Mouse (Mus musculus) hindbrain, postnatal 0 days (tissue): ENCODE results near the gene Krtap9-5. TPM values are rescaled to one million over a fixed set of nuclear protein-coding genes. Genes with fewer than 3 reads are reported as not detected.
A peak's percentile ranks its signal among the peaks of the same experiment; 100 is the strongest.

Source experiments
- ATAC-seq: fragments of 200-750 bp; cut with Nextera tagmentation; 2 replicates; pipeline ENCODE4 v1.8.0; 2017; ENCODE audit warnings: mild to moderate bottlenecking, moderate TSS enrichment, moderate library complexity
- DNase-seq: peaks from one replicate; pipeline ENCODE4 v3.0.0-alpha.2; 2015; ENCODE audit warnings: low spot score
- H3K27ac ChIP-seq: fragments of 300-500 bp; sonication (generic); 2 replicates; pipeline ENCODE4 v1.5.1; 2014; ENCODE audit warnings: mild to moderate bottlenecking
- H3K27me3 ChIP-seq: fragments of 300-500 bp; sonication (generic); 2 replicates; pipeline ENCODE4 v1.6.1; 2014; ENCODE audit warnings: low read length, mixed read lengths; ENCODE audit not compliant: insufficient read depth
- H3K36me3 ChIP-seq: fragments of 300-500 bp; sonication (generic); 2 replicates; pipeline ENCODE4 v1.6.1; 2014; ENCODE audit warnings: low read length, mixed read lengths; ENCODE audit not compliant: insufficient read depth
- H3K4me1 ChIP-seq: fragments of 300-500 bp; sonication (generic); 2 replicates; pipeline ENCODE4 v1.6.1; 2014; ENCODE audit warnings: antibody characterized with exemption, low read length, mixed read lengths; ENCODE audit not compliant: insufficient read depth
- H3K4me2 ChIP-seq: fragments of 300-500 bp; sonication (generic); 2 replicates; pipeline ENCODE4 v1.6.1; 2014; ENCODE audit warnings: low read depth, mild to moderate bottlenecking, low read length, moderate library complexity, mixed read lengths
- H3K4me3 ChIP-seq: fragments of 300-500 bp; sonication (generic); 2 replicates; pipeline ENCODE4 v1.5.1; 2014; ENCODE audit warnings: low read length
- H3K9ac ChIP-seq: fragments of 300-500 bp; sonication (generic); replicated peaks from 2 replicates; pipeline ENCODE4 v1.6.1; 2014; ENCODE audit warnings: mild to moderate bottlenecking, low read length, moderate library complexity, mixed read lengths
- H3K9me3 ChIP-seq: fragments of 300-500 bp; sonication (generic); 2 replicates; pipeline ENCODE4 v1.6.1; 2016; ENCODE audit warnings: low read length, mixed read lengths
- CTCF ChIP-seq: IDR thresholded peaks from 2 replicates; pipeline ENCODE4 v1.5.1; 2016; ENCODE audit warnings: antibody characterized with exemption, control low read depth, low read depth
- WGBS: fragments of 180-500 bp; shearing (Covaris S2); extraction: QIAGEN DNeasy Blood & Tissue Kit; methylation state at CpG from one replicate; pipeline ENCODE4 v1.1.7; 2014; 5-methylcytosine and 5-hydroxymethylcytosine counted together
- polyA plus RNA-seq: library from polyadenylated mRNA; unstranded; fragments of >200 nt; fragmentation: Nextera tagmentation; extraction: Ambion mirVana; gene quantifications from 2 replicates; pipeline ENCODE4 v1.2.1, GENCODE M21; 2015
- total RNA-seq: library from RNA; depleted of rRNA; stranded (reverse); fragments of >200 nt; gene quantifications from 2 replicates; pipeline ENCODE4 v1.2.3, GENCODE M21; 2014; rRNA removed

Krtap9-5 gene
- total and polyA plus RNA-seq, 2 experiments from 2014 or later, result not detected

DNA sequence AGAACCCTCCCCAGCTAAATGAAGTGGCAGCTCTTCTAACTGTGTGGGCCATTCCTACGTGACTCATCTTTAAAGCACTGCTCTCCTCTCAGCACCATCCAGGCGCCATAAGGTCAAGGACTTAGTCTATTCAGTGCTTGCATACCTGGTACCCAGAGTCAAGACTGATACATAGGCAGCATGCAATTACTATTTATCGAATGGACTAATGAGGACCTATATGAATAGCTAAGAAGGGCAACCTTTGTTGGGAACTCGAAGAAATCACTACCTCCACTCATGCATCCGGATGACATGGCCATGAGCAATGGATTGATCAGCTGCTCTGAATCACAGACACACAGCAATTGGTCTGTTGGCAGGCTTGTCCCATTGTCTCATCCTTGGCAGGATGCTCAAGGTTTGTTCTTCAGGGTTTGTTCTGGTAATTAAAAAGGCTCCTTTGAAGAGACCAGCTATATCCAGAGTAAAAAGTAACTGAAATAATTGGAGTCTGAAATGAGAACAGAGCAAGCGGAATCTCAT is 41.7 kb downstream of the Krtap9-5 start:
- DNase-seq (no peak), ATAC-seq (no peak)
- H3K27ac ChIP-seq, result no peak overlapping the region
- no peak for TF ChIP-seq CTCF
- H3K9me3 ChIP-seq, result no peaks in the 10 kb centered on the region
- H3K9ac ChIP-seq, result no peak overlapping the region
- no peak overlapping the region for H3K4me3 ChIP-seq
- no peaks in the 10 kb centered on the region for H3K4me1 ChIP-seq
- no peaks in the 10 kb centered on the region for H3K36me3 ChIP-seq
- WGBS, result 80% methylated on average over 6 of the region's 6 CpGs
- H3K27me3 ChIP-seq, result no peaks in the 10 kb centered on the region
- H3K4me2 ChIP-seq, result no peak overlapping the region

DNA sequence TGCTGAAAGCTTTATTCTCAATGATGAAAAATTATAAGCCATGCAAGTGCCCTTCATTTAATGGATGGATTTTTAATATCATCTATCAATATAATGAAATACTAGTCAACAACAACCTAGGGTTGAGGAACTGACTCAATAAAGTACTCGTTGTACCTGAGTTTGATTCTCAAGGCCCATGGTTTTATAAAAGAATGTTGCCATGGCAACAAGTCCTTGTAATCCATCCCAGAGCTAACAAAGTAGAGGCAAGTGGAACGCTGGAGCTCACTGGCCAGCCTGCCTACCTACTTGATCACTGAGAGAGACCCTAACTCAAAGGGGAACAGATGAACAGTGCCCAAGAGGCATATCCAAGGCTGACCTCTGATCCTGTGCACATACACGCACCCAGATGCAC is 42.3 kb downstream of the Krtap9-5 start:
- 60% methylated on average over 3 of the region's 3 CpGs for WGBS
- no peak for TF ChIP-seq CTCF

DNA sequence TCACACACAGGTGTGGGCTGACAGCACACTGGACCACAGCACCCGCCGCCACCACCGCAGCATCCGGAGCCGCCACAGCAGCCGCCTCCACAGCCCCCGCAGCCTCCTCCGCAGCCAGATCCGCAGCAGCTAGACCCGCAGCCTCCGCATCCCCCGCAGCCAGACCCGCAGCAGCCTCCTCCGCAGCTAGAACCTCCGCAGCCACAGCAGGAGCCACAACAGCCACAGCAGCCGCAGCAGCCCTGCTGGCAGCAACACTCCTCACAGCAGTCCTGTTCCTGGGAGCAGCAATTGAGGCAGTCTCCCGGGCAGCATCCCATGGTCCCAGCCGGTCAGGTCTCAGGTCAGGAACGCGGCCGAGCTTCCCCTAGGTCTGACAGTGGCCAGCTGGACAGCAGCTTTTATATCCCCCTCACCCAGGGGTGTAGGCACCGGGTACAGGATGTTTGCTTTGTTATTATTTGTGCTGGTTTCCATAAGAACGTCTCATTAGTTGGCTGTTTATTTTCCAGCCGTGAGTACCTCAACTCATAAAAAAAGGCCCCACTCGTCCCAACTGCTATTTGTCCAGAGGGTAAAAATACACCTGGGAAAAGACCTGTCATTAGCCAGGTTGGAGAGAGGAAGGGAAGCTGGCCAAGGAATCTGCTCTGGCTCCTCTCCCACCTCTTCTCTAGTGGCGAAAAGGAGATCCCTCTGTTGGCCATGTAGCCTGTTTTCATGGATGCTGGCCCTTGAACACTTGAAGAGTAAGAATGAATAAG is 45.5 kb downstream of the Krtap9-5 start, which contains the start of gene Krtap17-1:
Gene Krtap17-1, minus strand, starts transcription at position 375 of the 764 bp plus-strand sequence.
- Histone ChIP-seq H3K4me3 (0 out of 2 replicates have a peak within 1 kb of the TSS, but pooled peaks have one; percentile 6), H3K36me3 (no peaks in the 10 kb centered on the region), H3K4me2 (peak within 1 kb of the TSS; percentile 42), H3K9me3 (no peaks in the 10 kb centered on the region), H3K27ac (no peak within 1 kb of the TSS), H3K27me3 (no peaks in the 10 kb centered on the region), H3K4me1 (no peaks in the 10 kb centered on the region), H3K9ac (peak within 1 kb of the TSS; percentile 10; the same call in 1 of the 2 replicates)
- 26% methylated on average over 25 of the region's 26 CpGs for WGBS
- DNase-seq (peak; percentile 10), ATAC-seq (no peak)
- no peak for TF ChIP-seq CTCF

More for the DNA sequence above, 42.3 kb downstream of the Krtap9-5 start:
- Histone ChIP-seq H3K4me2 (no peak overlapping the region), H3K36me3 (no peaks in the 10 kb centered on the region), H3K9ac (no peak overlapping the region), H3K9me3 (no peaks in the 10 kb centered on the region), H3K4me3 (no peak overlapping the region), H3K4me1 (no peaks in the 10 kb centered on the region), H3K27ac (no peak overlapping the region), H3K27me3 (no peaks in the 10 kb centered on the region)
- ATAC-seq (no peak), DNase-seq (peak; percentile 59)

DNA sequence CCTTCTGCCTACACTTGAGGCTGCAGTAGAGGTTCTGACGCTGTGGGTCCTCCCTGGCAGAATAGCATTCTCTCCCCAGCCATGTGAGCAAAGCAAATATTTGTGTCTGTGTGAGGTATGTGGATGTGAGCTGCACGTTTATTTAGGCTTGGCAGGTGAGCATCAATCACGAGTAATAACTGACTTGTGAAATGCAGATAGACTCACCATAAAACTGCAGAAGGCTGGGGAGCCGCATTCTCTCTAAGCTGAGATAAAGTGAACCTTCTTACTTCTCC is 46.0 kb downstream of the Krtap9-5 start:
- no peak for TF ChIP-seq CTCF
- Histone ChIP-seq H3K27me3 (no peaks in the 10 kb centered on the region), H3K4me1 (no peaks in the 10 kb centered on the region), H3K4me3 (no peak overlapping the region), H3K9me3 (no peaks in the 10 kb centered on the region), H3K4me2 (no peak overlapping the region), H3K27ac (no peak overlapping the region), H3K9ac (no peak overlapping the region), H3K36me3 (no peaks in the 10 kb centered on the region)
- DNase-seq, result no peak
- WGBS, result 59% methylated on average over 4 of the region's 4 CpGs
- ATAC-seq, result no peak

DNA sequence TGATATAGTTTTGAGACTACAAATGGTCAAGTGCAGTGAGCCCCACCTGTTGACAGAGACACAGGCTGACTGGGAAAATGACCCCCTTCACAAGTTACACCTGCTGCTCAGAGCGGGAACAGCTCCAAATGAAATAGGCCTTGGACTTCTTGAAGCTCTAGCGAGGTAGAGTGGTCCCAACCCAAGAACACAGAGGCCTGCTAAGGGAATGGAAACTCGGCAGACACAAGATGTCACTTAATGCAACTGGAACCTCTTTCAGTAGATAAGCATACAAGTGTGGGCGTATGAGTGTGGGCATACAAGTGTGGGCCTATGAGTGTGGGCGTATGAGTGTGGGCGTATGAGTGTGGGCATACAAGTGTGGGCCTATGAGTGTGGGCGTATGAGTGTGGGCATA is 50.8 kb downstream of the Krtap9-5 start:
- H3K9me3 ChIP-seq, result 0 out of 2 replicates have a peak, but pooled peaks cover 3% of the 10 kb centered on the region
- 95% methylated on average over 7 of the region's 7 CpGs for WGBS
- H3K4me3 ChIP-seq, result no peak overlapping the region
- H3K27me3 ChIP-seq, result no peaks in the 10 kb centered on the region
- H3K4me2 ChIP-seq, result no peak overlapping the region
- TF ChIP-seq CTCF, result no peak
- no peaks in the 10 kb centered on the region for H3K36me3 ChIP-seq
- H3K9ac ChIP-seq, result no peak overlapping the region
- DNase-seq, result no peak
- no peak for ATAC-seq
- H3K27ac ChIP-seq, result no peak overlapping the region
- H3K4me1 ChIP-seq, result no peaks in the 10 kb centered on the region

Other genes starting within 250 kb of the Krtap9-5 start
Only the 30 nearest of the 32 such genes appear.
- not detected in 2 replicates for gene Gm11595, start 175.6 kb upstream of the Krtap9-5 start, total RNA-seq
- not detected in 2 replicates for gene Gm11595, start 175.6 kb upstream of the Krtap9-5 start, polyA plus RNA-seq
- gene Krtap4-8, start 167.8 kb upstream of the Krtap9-5 start, total RNA-seq, result not detected in 2 replicates
- not detected in 2 replicates for gene Krtap4-8, start 167.8 kb upstream of the Krtap9-5 start, polyA plus RNA-seq
- not detected in 2 replicates for gene Krtap4-9, start 163.3 kb upstream of the Krtap9-5 start, total RNA-seq
- gene Krtap4-9, start 163.3 kb upstream of the Krtap9-5 start, polyA plus RNA-seq, result not detected in 2 replicates
- not detected in 2 replicates for gene Gm11596, start 155.0 kb upstream of the Krtap9-5 start, total RNA-seq
- gene Gm11596, start 155.0 kb upstream of the Krtap9-5 start, polyA plus RNA-seq, result not detected in 2 replicates
- not detected in 2 replicates for gene Gm11569, start 149.5 kb upstream of the Krtap9-5 start, total RNA-seq
- not detected in 2 replicates for gene Gm11569, start 149.5 kb upstream of the Krtap9-5 start, polyA plus RNA-seq
- gene Gm11554, start 144.0 kb upstream of the Krtap9-5 start, total RNA-seq, result not detected in 2 replicates
- gene Gm11554, start 144.0 kb upstream of the Krtap9-5 start, polyA plus RNA-seq, result not detected in 2 replicates
- not detected in 2 replicates for gene Krtap4-13, start 138.6 kb upstream of the Krtap9-5 start, total RNA-seq
- gene Krtap4-13, start 138.6 kb upstream of the Krtap9-5 start, polyA plus RNA-seq, result not detected in 2 replicates
- not detected in 2 replicates for gene Gm11564, start 132.8 kb upstream of the Krtap9-5 start, total RNA-seq
- gene Gm11564, start 132.8 kb upstream of the Krtap9-5 start, polyA plus RNA-seq, result not detected in 2 replicates
- gene 2300003K06Rik, start 110.4 kb upstream of the Krtap9-5 start, total RNA-seq, result not detected in 2 replicates
- not detected in 2 replicates for gene 2300003K06Rik, start 110.4 kb upstream of the Krtap9-5 start, polyA plus RNA-seq
- not detected in 2 replicates for gene Krtap4-16, start 96.9 kb upstream of the Krtap9-5 start, total RNA-seq
- gene Krtap4-16, start 96.9 kb upstream of the Krtap9-5 start, polyA plus RNA-seq, result not detected in 2 replicates
- not detected in 2 replicates for gene Gm11568, start 90.6 kb upstream of the Krtap9-5 start, total RNA-seq
- not detected in 2 replicates for gene Gm11568, start 90.6 kb upstream of the Krtap9-5 start, polyA plus RNA-seq
- gene Gm11559, start 84.0 kb upstream of the Krtap9-5 start, total RNA-seq, result not detected in 2 replicates
- gene Gm11559, start 84.0 kb upstream of the Krtap9-5 start, polyA plus RNA-seq, result not detected in 2 replicates
- gene Krtap9-1, start 75.1 kb upstream of the Krtap9-5 start, total RNA-seq, result not detected in 2 replicates
- not detected in 2 replicates for gene Krtap9-1, start 75.1 kb upstream of the Krtap9-5 start, polyA plus RNA-seq
- gene Gm11567, start 69.3 kb upstream of the Krtap9-5 start, total RNA-seq, result not detected in 2 replicates
- gene Gm11567, start 69.3 kb upstream of the Krtap9-5 start, polyA plus RNA-seq, result not detected in 2 replicates
- gene Krtap31-1, start 40.6 kb upstream of the Krtap9-5 start, total RNA-seq, result not detected in 2 replicates
- gene Krtap31-1, start 40.6 kb upstream of the Krtap9-5 start, polyA plus RNA-seq, result not detected in 2 replicates
- not detected in 2 replicates for gene Gm11565, start 33.7 kb upstream of the Krtap9-5 start, total RNA-seq
- not detected in 2 replicates for gene Gm11565, start 33.7 kb upstream of the Krtap9-5 start, polyA plus RNA-seq
- not detected in 2 replicates for gene Krtap31-2, start 12.2 kb upstream of the Krtap9-5 start, total RNA-seq
- not detected in 2 replicates for gene Krtap31-2, start 12.2 kb upstream of the Krtap9-5 start, polyA plus RNA-seq
- gene Krtap29-1, start 30.6 kb downstream of the Krtap9-5 start, total RNA-seq, result not detected in 2 replicates
- not detected in 2 replicates for gene Krtap29-1, start 30.6 kb downstream of the Krtap9-5 start, polyA plus RNA-seq
- not detected in 2 replicates for gene Krtap16-1, start 38.1 kb downstream of the Krtap9-5 start, total RNA-seq
- 0.09 TPM in 1 of 2 replicates, not detected in the other for gene Krtap16-1, start 38.1 kb downstream of the Krtap9-5 start, polyA plus RNA-seq
- gene Krtap17-1, start 45.5 kb downstream of the Krtap9-5 start, total RNA-seq, result 2.6 and 3.0 TPM in 2 replicates
- 1.6 and 1.8 TPM in 2 replicates for gene Krtap17-1, start 45.5 kb downstream of the Krtap9-5 start, polyA plus RNA-seq
- not detected in 2 replicates for gene Krt33a, start 67.7 kb downstream of the Krtap9-5 start, total RNA-seq
- gene Krt33a, start 67.7 kb downstream of the Krtap9-5 start, polyA plus RNA-seq, result not detected in 2 replicates
- gene Krt33b, start 81.4 kb downstream of the Krtap9-5 start, total RNA-seq, result not detected in 2 replicates
- gene Krt33b, start 81.4 kb downstream of the Krtap9-5 start, polyA plus RNA-seq, result 0.11 and 0.29 TPM in 2 replicates
- gene Krt34, start 93.1 kb downstream of the Krtap9-5 start, total RNA-seq, result not detected in 2 replicates
- gene Krt34, start 93.1 kb downstream of the Krtap9-5 start, polyA plus RNA-seq, result 0.11 TPM in 1 of 2 replicates, not detected in the other
- not detected in 2 replicates for gene Krt31, start 102.1 kb downstream of the Krtap9-5 start, total RNA-seq
- not detected in 2 replicates for gene Krt31, start 102.1 kb downstream of the Krtap9-5 start, polyA plus RNA-seq
- not detected in 2 replicates for gene Krt32, start 139.8 kb downstream of the Krtap9-5 start, total RNA-seq
- not detected in 2 replicates for gene Krt32, start 139.8 kb downstream of the Krtap9-5 start, polyA plus RNA-seq
- 0.78 TPM in 1 of 2 replicates, not detected in the other for gene Krt35, start 147.8 kb downstream of the Krtap9-5 start, total RNA-seq
- gene Krt35, start 147.8 kb downstream of the Krtap9-5 start, polyA plus RNA-seq, result 0.16 TPM in 2 replicates
- not detected in 2 replicates for gene Krt36, start 157.2 kb downstream of the Krtap9-5 start, total RNA-seq
- gene Krt36, start 157.2 kb downstream of the Krtap9-5 start, polyA plus RNA-seq, result 0.14 TPM in 1 of 2 replicates, not detected in the other
- not detected in 2 replicates for gene Krt13, start 173.1 kb downstream of the Krtap9-5 start, total RNA-seq
- 0.13 TPM in 1 of 2 replicates, not detected in the other for gene Krt13, start 173.1 kb downstream of the Krtap9-5 start, polyA plus RNA-seq
- 0.25 and 0.68 TPM in 2 replicates for gene Krt15, start 187.5 kb downstream of the Krtap9-5 start, total RNA-seq
- 0.21 and 0.24 TPM in 2 replicates for gene Krt15, start 187.5 kb downstream of the Krtap9-5 start, polyA plus RNA-seq
- 0.65 and 2.7 TPM in 2 replicates for gene Krt19, start 200.2 kb downstream of the Krtap9-5 start, total RNA-seq
- gene Krt19, start 200.2 kb downstream of the Krtap9-5 start, polyA plus RNA-seq, result 3.8 and 4.9 TPM in 2 replicates